Mouse (Mus musculus): ENCODE results near the gene H2afy2.

The H2afy2 gene

GRCm38 (mm10) chr10:61723271-61723670, 60.7 kb downstream of the H2afy2 start:
- no peak for DNase-seq (ENCODE audit: low spot score in 2 of 2)

- no peak for DNase-seq (ENCODE audit: low spot score in 2 of 2)
Observed at GRCm38 (mm10) chr10:61722215-61722614, 61.7 kb downstream of the H2afy2 start.

- no peak for DNase-seq (ENCODE audit: low spot score in 2 of 2)
Observed at GRCm38 (mm10) chr10:61720331-61720730, 63.6 kb downstream of the H2afy2 start.

GRCm38 (mm10) chr10:61717406-61718296, 66.3 kb downstream of the H2afy2 start:
- DNase-seq (ENCODE audit: low spot score in 2 of 2): no peak

GRCm38 (mm10) chr10:61715996-61716864, 67.7 kb downstream of the H2afy2 start:
- no peak for DNase-seq (ENCODE audit: low spot score in 2 of 2)

DNA sequence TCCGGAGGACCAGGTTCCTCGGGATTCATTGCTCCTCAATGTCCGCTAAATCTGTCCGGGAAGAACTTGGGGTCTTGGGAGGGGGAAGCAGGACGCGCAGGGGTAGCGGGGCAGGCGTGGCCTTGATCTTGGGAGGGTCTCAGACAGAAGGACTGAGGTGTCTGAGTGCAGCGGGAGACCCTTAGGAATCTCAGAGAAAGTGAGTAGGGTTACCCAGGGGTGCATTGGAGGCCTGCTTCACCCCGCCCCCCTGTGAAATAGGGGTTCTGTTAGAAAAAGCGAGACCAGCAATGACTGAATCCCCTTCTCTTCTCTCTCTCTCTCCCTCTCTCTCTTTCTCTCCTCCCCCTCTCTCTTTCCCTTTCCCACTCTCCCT, 68.5 kb downstream of the H2afy2 start:
- no peak for DNase-seq (ENCODE audit: low spot score in 2 of 2)

- DNase-seq (ENCODE audit: low spot score in 2 of 2): no peak
Observed at GRCm38 (mm10) chr10:61714771-61715461, 69.0 kb downstream of the H2afy2 start, which contains the start of gene Aifm2. Gene Aifm2, plus strand, starts transcription at chr10:61715263.

DNA sequence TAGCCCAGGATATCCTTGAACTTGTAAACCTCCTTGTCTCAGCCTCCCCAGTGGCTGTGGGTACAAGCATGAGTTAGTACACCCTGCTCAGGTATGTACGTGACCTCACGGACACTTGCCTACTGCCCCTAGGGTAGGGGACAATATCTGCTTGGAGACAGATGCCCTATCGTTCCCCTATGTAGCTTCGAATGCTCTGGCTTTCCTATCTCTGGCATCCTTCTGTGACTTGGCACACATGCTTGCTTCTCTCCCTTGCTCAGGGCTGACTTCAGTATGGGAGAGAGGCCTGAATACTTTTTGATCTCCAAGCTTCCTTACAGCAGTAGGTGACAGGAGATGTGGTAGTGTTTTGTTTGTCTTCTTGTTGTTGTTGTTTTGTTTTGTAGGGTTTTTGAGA, 69.8 kb downstream of the H2afy2 start:
- no peak for DNase-seq (ENCODE audit: low spot score in 2 of 2)

DNA sequence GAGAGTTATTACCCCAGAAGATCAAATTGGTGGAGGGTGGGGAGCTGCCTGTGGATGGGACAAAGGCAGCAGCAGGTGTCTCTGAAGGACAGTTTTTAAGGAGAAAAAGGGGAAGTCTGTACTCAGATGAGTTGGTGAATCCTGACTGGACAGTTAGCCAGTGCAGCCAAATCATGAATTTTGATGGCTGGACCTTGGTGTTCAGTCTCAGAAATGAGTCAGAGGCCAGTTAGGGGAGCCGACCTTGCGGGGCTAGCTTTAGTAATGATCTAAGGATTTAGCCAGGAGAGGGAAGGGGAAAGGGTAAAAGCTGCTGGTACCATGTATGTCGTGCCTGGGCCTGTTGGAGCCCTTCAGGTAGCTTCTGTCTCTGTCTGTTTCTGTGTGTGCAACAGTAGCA, 70.3 kb downstream of the H2afy2 start:
- no peak for DNase-seq (ENCODE audit: low spot score in 2 of 2)

GRCm38 (mm10) chr10:61706412-61707375, 77.3 kb downstream of the H2afy2 start:
- no peak for DNase-seq (ENCODE audit: low spot score in 2 of 2)

DNA sequence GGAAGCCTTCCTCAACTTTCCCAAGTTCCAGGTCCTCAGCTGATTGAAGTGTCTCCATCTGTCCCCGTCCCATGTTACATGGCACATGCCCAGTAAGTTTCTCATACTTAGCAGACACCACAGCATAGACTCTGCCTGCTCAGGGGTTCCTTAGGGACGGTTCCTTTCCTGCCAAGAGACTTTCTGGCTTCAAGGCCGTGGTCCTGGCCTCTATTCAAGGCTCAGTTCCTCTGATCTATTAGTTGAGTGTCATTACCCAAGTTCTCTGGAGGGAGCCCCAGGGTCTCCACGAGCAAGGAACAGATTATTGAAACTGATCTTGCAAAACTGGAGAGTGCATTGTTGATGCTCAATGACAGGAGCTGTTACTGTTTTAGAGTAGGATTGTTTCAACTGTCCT, 79.3 kb downstream of the H2afy2 start:
- DNase-seq (ENCODE audit: low spot score in 2 of 2): no peak

- DNase-seq (ENCODE audit: low spot score in 2 of 2): no peak
Observed at GRCm38 (mm10) chr10:61697028-61697427, 86.9 kb downstream of the H2afy2 start.

GRCm38 (mm10) chr10:61696560-61696823, 87.5 kb downstream of the H2afy2 start:
- DNase-seq (ENCODE audit: low spot score in 2 of 2): peak in 1 of 2 experiments; percentile 43

DNA sequence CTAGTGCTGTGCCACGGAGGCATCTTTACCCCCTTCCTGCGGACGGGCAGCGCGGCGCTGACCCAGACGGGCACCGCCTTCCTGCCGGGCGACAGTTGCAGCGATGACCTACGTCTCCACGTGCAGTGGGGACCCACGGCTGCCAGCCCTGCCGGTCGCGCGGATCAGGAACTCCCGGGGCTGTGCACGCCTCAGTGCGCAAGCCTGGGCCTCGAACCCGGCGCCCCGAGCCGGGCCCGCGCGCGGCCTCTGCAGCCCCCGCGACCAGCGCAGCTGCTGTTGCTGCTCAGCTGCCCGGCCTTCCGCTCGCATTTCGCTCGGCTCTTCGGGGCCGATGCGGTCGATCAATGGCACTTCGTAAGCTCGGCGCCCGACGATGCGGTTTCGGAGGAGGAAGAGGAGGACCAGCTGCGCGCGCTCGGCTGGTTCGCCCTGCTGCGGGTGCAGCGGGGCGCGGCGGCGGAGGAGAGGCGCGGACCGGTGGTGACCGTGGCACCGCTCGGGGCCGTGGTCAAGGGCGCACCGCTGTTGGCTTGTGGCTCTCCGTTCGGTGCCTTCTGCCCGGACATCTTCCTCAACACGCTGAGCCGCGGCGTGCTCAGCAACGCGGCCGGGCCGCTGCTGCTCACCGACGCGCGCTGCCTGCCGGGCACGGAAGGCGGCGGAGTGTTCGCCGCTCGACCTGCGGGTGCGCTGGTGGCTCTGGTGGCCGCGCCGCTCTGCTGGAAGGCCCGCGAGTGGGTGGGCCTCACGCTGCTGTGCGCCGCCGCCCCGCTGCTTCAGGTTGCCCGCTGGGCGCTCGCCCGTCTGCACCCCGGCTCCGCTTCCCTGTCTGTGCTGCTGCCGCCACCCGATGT, 88.0 kb downstream of the H2afy2 start:
- DNase-seq (ENCODE audit: low spot score in 2 of 2): no peak

DNA sequence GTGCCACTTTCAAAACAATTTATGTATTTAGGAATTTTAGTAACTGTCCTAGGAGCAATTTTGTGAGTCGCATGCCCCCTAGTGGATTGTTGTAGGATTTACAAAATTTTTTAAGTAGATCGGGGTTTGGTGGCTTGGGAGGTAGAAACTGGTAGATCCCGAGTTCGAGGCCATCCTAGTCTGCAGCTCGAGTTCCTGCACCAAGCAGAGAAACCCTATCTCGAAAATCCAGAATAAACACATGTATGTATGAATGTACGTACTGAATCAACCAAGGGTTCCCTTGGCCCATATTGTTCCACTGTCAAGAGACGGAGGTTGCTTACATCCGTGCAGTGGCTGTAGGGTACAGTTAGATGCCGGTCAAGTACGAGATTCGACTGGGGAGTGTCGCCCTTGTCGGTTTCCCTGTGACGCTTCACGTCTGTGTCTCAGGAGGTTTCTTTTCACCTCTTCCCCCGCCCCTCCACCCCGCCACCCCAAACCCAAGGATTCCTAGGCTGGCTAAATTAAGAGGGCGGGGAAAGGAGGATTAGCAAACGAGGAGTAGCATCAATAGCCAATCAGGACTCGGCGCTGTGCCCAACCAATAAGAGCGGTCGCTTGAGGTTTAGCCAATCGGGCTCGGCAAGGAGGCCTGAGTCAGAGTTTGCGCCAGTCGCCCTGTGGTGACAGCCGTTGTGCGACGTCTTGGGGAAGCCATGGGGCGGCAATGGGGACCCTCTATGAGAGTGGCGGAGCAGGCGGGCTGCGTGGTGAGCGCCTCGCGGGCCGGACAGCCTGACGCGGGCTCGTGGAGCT, 88.9 kb downstream of the H2afy2 start, which contains the start of gene Tysnd1:
Gene Tysnd1, plus strand, starts transcription at position 645 of the 801 bp plus-strand sequence.
- DNase-seq (ENCODE audit: low spot score in 2 of 2): peak; percentile 100

DNA sequence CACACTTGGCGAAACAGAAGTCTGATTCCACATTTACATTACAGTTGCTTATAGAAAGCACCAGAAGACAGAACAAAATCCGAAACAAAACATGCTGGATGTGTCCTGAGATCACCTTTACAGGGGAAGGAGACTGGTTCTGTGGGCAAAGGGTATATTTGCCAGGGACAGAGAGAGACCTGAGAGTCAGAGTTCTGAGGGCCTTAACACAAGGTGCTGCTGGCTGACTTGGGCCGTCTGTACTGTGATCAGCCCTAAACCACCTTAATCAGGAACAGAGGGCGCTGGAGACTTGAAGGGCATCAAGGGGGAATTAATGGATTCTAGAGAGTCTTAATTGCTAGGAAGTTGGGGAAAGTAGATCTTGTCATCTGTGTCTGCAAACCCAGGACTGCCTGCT, 90.4 kb downstream of the H2afy2 start:
- DNase-seq (ENCODE audit: low spot score in 2 of 2): no peak

DNA sequence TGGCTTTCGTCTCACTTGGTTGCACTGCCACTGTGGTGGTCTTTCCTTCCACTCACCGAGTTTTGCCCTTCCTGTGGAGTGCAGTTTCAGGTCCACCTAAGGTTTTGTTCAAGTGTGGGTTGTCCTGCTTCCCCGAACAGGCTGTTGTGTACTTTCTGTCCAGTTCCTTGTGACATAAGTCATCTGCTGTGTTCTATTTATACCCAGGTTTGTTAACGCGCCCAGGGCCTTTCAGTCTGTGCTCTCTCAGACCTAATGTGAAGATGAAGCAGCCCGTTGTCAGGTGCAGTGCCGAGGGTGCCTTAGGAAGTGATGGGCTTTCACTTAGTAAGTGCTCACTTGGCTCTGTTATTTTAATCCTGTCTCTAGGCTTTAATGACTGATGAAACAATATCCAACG, 94.5 kb downstream of the H2afy2 start:
- DNase-seq (ENCODE audit: low spot score in 2 of 2): no peak

Data from right cerebral cortex, postnatal 10 days (tissue).